Mouse (Mus musculus): ENCODE measurements at regions not wholly inside any gene's neighbourhood (a gene's known extent, or its start where the extent isn't known, plus 50 kb on each side); places are given as distances from the start of the nearest gene placed in this dataset.

- DNase-seq (ENCODE audit: low spot score) (no peak), ATAC-seq (no peak)
- H3K27ac ChIP-seq = no peak overlapping the region
- H3K36me3 ChIP-seq (ENCODE audit: insufficient read depth, low read length) = no peaks in the 10 kb centered on the region
- H3K9me3 ChIP-seq (ENCODE audit: low read length) = no peaks in the 10 kb centered on the region
- H3K4me2 ChIP-seq (ENCODE audit: low read depth, low read length) = no peak overlapping the region
- no peak overlapping the region for H3K4me3 ChIP-seq (ENCODE audit: low read length)
- WGBS = 54% methylated on average over 3 of the region's 3 CpGs
- no peaks in the 10 kb centered on the region for H3K4me1 ChIP-seq (ENCODE audit: insufficient read depth, low read length)
- no peaks in the 10 kb centered on the region for H3K27me3 ChIP-seq (ENCODE audit: insufficient read depth, low read length)
- no peak for TF ChIP-seq CTCF (IDR thresholded peaks at IDR 0.05; ENCODE audit: low read depth)
- no peak overlapping the region for H3K9ac ChIP-seq (replicated peaks; ENCODE audit: low read length)
Measured at GRCm38 (mm10) chr2:161425587-161425986, 316.7 kb upstream of the Chd6 start.

GRCm38 (mm10) chr2:161418062-161418461, 309.2 kb upstream of the Chd6 start:
- Histone ChIP-seq H3K36me3 (ENCODE audit: insufficient read depth, low read length) (no peaks in the 10 kb centered on the region), H3K4me2 (ENCODE audit: low read depth, low read length) (no peak overlapping the region), H3K27me3 (ENCODE audit: insufficient read depth, low read length) (no peaks in the 10 kb centered on the region), H3K27ac (no peak overlapping the region), H3K4me3 (ENCODE audit: low read length) (no peak overlapping the region), H3K4me1 (ENCODE audit: insufficient read depth, low read length) (no peaks in the 10 kb centered on the region), H3K9me3 (ENCODE audit: low read length) (no peaks in the 10 kb centered on the region), H3K9ac (replicated peaks; ENCODE audit: low read length) (no peak overlapping the region)
- no peak for TF ChIP-seq CTCF (IDR thresholded peaks at IDR 0.05; ENCODE audit: low read depth)
- 74% methylated on average over 7 of the region's 7 CpGs for WGBS
- no peak for ATAC-seq
- DNase-seq (ENCODE audit: low spot score) = no peak

GRCm38 (mm10) chr2:161416218-161416927, 307.5 kb upstream of the Chd6 start:
- H3K27ac ChIP-seq = no peak overlapping the region
- peak; percentile 7 for DNase-seq (ENCODE audit: low spot score)
- TF ChIP-seq CTCF (IDR thresholded peaks at IDR 0.05; ENCODE audit: low read depth) = no peak
- no peaks in the 10 kb centered on the region for H3K36me3 ChIP-seq (ENCODE audit: insufficient read depth, low read length)
- H3K27me3 ChIP-seq (ENCODE audit: insufficient read depth, low read length) = no peaks in the 10 kb centered on the region
- H3K9me3 ChIP-seq (ENCODE audit: low read length) = no peaks in the 10 kb centered on the region
- 0 out of 2 replicates have a peak, but pooled peaks have one; percentile 40 for ATAC-seq
- H3K9ac ChIP-seq (replicated peaks; ENCODE audit: low read length) = no peak overlapping the region
- H3K4me3 ChIP-seq (ENCODE audit: low read length) = no peak overlapping the region
- no peak overlapping the region for H3K4me2 ChIP-seq (ENCODE audit: low read depth, low read length)
- 44% methylated on average over 13 of the region's 13 CpGs for WGBS
- H3K4me1 ChIP-seq (ENCODE audit: insufficient read depth, low read length) = no peaks in the 10 kb centered on the region

GRCm38 (mm10) chr2:161408306-161408705, 299.4 kb upstream of the Chd6 start:
- Histone ChIP-seq H3K4me1 (ENCODE audit: insufficient read depth, low read length) (no peaks in the 10 kb centered on the region; the same call in 1 of the 2 replicates), H3K36me3 (ENCODE audit: insufficient read depth, low read length) (no peaks in the 10 kb centered on the region), H3K9me3 (ENCODE audit: low read length) (no peaks in the 10 kb centered on the region), H3K9ac (replicated peaks; ENCODE audit: low read length) (no peak overlapping the region), H3K4me3 (ENCODE audit: low read length) (no peak overlapping the region), H3K4me2 (ENCODE audit: low read depth, low read length) (no peak overlapping the region), H3K27ac (no peak overlapping the region), H3K27me3 (ENCODE audit: insufficient read depth, low read length) (no peaks in the 10 kb centered on the region)
- WGBS = 88% methylated on average over 1 of the region's 1 CpGs
- DNase-seq (ENCODE audit: low spot score) = peak; percentile 27
- no peak for ATAC-seq
- TF ChIP-seq CTCF (IDR thresholded peaks at IDR 0.05; ENCODE audit: low read depth) = no peak

GRCm38 (mm10) chr2:161405847-161406384, 297.0 kb upstream of the Chd6 start:
- DNase-seq (ENCODE audit: low spot score) (peak; percentile 24), ATAC-seq (no peak)
- Histone ChIP-seq H3K27ac (no peak overlapping the region), H3K4me3 (ENCODE audit: low read length) (no peak overlapping the region), H3K27me3 (ENCODE audit: insufficient read depth, low read length) (no peaks in the 10 kb centered on the region), H3K36me3 (ENCODE audit: insufficient read depth, low read length) (no peaks in the 10 kb centered on the region), H3K4me1 (ENCODE audit: insufficient read depth, low read length) (no peaks in the 10 kb centered on the region; the same call in 1 of the 2 replicates), H3K9me3 (ENCODE audit: low read length) (no peaks in the 10 kb centered on the region; the same call in 1 of the 2 replicates), H3K4me2 (ENCODE audit: low read depth, low read length) (no peak overlapping the region), H3K9ac (replicated peaks; ENCODE audit: low read length) (no peak overlapping the region)
- WGBS = 67% methylated on average over 1 of the region's 1 CpGs
- peak; percentile 54 for TF ChIP-seq CTCF (IDR thresholded peaks at IDR 0.05; ENCODE audit: low read depth)

GRCm38 (mm10) chr2:161398061-161398460, 289.2 kb upstream of the Chd6 start:
- TF ChIP-seq CTCF (IDR thresholded peaks at IDR 0.05; ENCODE audit: low read depth) = no peak

More at GRCm38 (mm10) chr2:161398061-161398460, 289.2 kb upstream of the Chd6 start:
- H3K27me3 ChIP-seq (ENCODE audit: insufficient read depth, low read length) = no peaks in the 10 kb centered on the region
- no peak for DNase-seq (ENCODE audit: low spot score)
- no peak overlapping the region for H3K4me2 ChIP-seq (ENCODE audit: low read depth, low read length)
- H3K27ac ChIP-seq = no peak overlapping the region
- no peaks in the 10 kb centered on the region for H3K36me3 ChIP-seq (ENCODE audit: insufficient read depth, low read length)
- H3K9ac ChIP-seq (replicated peaks; ENCODE audit: low read length) = no peak overlapping the region
- 92% methylated on average over 3 of the region's 3 CpGs for WGBS
- no peaks in the 10 kb centered on the region for H3K4me1 ChIP-seq (ENCODE audit: insufficient read depth, low read length)
- no peaks in the 10 kb centered on the region; the same call in 1 of the 2 replicates for H3K9me3 ChIP-seq (ENCODE audit: low read length)
- H3K4me3 ChIP-seq (ENCODE audit: low read length) = no peak overlapping the region
- ATAC-seq = no peak
